Mouse (Mus musculus): Measurements from ENCODE around the gene Ap1g1. TPM values are rescaled to one million over a fixed set of nuclear protein-coding genes. Genes with fewer than 3 reads are reported as not detected.
"Not testable (repeated sequence)": the region's sequence is repeated elsewhere in the genome, so short reads cannot be mapped to it uniquely, and the experiment has no call there.

Ap1g1 gene
- total and polyA plus RNA-seq, 2 experiments from 2014 or later = 35.8 to 96.4 TPM

GRCm38 (mm10) chr8:109747468-109748199 lies 30.7 kb upstream of the Ap1g1 start:
- H3K4me1 ChIP-seq (ENCODE audit: insufficient read depth) = no peaks in the 10 kb centered on the region
- no peaks in the 10 kb centered on the region for H3K27me3 ChIP-seq (ENCODE audit: insufficient read depth, low read length)
- H3K27ac ChIP-seq (ENCODE audit: low read depth, low read length) = no peak overlapping the region
- H3K36me3 ChIP-seq (ENCODE audit: insufficient read depth) = no peaks in the 10 kb centered on the region
- TF ChIP-seq CTCF (IDR thresholded peaks at IDR 0.05; ENCODE audit: low read depth) = no peak
- ATAC-seq (no peak), DNase-seq (no peak)
- no peak overlapping the region for H3K9ac ChIP-seq
- H3K9me3 ChIP-seq (ENCODE audit: low read length) = no peaks in the 10 kb centered on the region
- H3K4me2 ChIP-seq (ENCODE audit: low read depth) = no peak overlapping the region
- no peak overlapping the region for H3K4me3 ChIP-seq (ENCODE audit: low read depth, low read length)
- 90% methylated on average over 12 of the region's 12 CpGs for WGBS

- Histone ChIP-seq H3K36me3 (ENCODE audit: insufficient read depth) (no peaks in the 10 kb centered on the region), H3K4me3 (ENCODE audit: low read depth, low read length) (no peak overlapping the region), H3K27ac (ENCODE audit: low read depth, low read length) (no peak overlapping the region), H3K27me3 (ENCODE audit: insufficient read depth, low read length) (no peaks in the 10 kb centered on the region), H3K9me3 (ENCODE audit: low read length) (no peaks in the 10 kb centered on the region), H3K4me2 (ENCODE audit: low read depth) (no peak overlapping the region), H3K4me1 (ENCODE audit: insufficient read depth) (no peaks in the 10 kb centered on the region), H3K9ac (no peak overlapping the region)
- no peak for DNase-seq
- ATAC-seq = no peak
- WGBS = 63% methylated on average over 5 of the region's 5 CpGs
- no peak for TF ChIP-seq CTCF (IDR thresholded peaks at IDR 0.05; ENCODE audit: low read depth)
Observed at GRCm38 (mm10) chr8:109750274-109750673, 28.1 kb upstream of the Ap1g1 start.

- Histone ChIP-seq H3K27me3 (ENCODE audit: insufficient read depth, low read length) (no peaks in the 10 kb centered on the region), H3K4me3 (ENCODE audit: low read depth, low read length) (no peak overlapping the region), H3K36me3 (ENCODE audit: insufficient read depth) (no peaks in the 10 kb centered on the region), H3K4me2 (ENCODE audit: low read depth) (no peak overlapping the region), H3K27ac (ENCODE audit: low read depth, low read length) (no peak overlapping the region), H3K9me3 (ENCODE audit: low read length) (no peaks in the 10 kb centered on the region), H3K4me1 (ENCODE audit: insufficient read depth) (no peaks in the 10 kb centered on the region), H3K9ac (no peak overlapping the region)
- WGBS = 82% methylated on average over 12 of the region's 12 CpGs
- DNase-seq (no peak), ATAC-seq (no peak)
- TF ChIP-seq CTCF (IDR thresholded peaks at IDR 0.05; ENCODE audit: low read depth) = no peak
Observed at GRCm38 (mm10) chr8:109750699-109751098, 27.7 kb upstream of the Ap1g1 start.

- no peak for TF ChIP-seq CTCF (IDR thresholded peaks at IDR 0.05; ENCODE audit: low read depth)
- ATAC-seq (no peak), DNase-seq (no peak)
- Histone ChIP-seq H3K4me1 (ENCODE audit: insufficient read depth) (no peaks in the 10 kb centered on the region), H3K4me3 (ENCODE audit: low read depth, low read length) (no peak overlapping the region), H3K27me3 (ENCODE audit: insufficient read depth, low read length) (no peaks in the 10 kb centered on the region), H3K4me2 (ENCODE audit: low read depth) (no peak overlapping the region), H3K9ac (no peak overlapping the region), H3K9me3 (ENCODE audit: low read length) (no peaks in the 10 kb centered on the region), H3K27ac (ENCODE audit: low read depth, low read length) (no peak overlapping the region), H3K36me3 (ENCODE audit: insufficient read depth) (no peaks in the 10 kb centered on the region)
- WGBS = 91% methylated on average over 20 of the region's 20 CpGs
Observed at GRCm38 (mm10) chr8:109751731-109752485, 26.4 kb upstream of the Ap1g1 start.

GRCm38 (mm10) chr8:109754696-109755095 lies 23.7 kb upstream of the Ap1g1 start:
- WGBS = 90% methylated on average over 8 of the region's 8 CpGs
- no peak overlapping the region for H3K4me3 ChIP-seq (ENCODE audit: low read depth, low read length)
- H3K4me1 ChIP-seq (ENCODE audit: insufficient read depth) = no peaks in the 10 kb centered on the region
- DNase-seq (no peak), ATAC-seq (no peak)
- H3K27ac ChIP-seq (ENCODE audit: low read depth, low read length) = no peak overlapping the region
- no peak for TF ChIP-seq CTCF (IDR thresholded peaks at IDR 0.05; ENCODE audit: low read depth)
- no peaks in the 10 kb centered on the region for H3K27me3 ChIP-seq (ENCODE audit: insufficient read depth, low read length)
- H3K9me3 ChIP-seq (ENCODE audit: low read length) = no peaks in the 10 kb centered on the region
- H3K36me3 ChIP-seq (ENCODE audit: insufficient read depth) = no peaks in the 10 kb centered on the region
- no peak overlapping the region for H3K4me2 ChIP-seq (ENCODE audit: low read depth)
- no peak overlapping the region for H3K9ac ChIP-seq

GRCm38 (mm10) chr8:109755554-109755953 lies 22.8 kb upstream of the Ap1g1 start:
- ATAC-seq; DNase-seq; H3K9ac ChIP-seq; H3K36me3 ChIP-seq (ENCODE audit: insufficient read depth); H3K27ac ChIP-seq (ENCODE audit: low read depth, low read length); H3K4me3 ChIP-seq (ENCODE audit: low read depth, low read length); H3K4me1 ChIP-seq (ENCODE audit: insufficient read depth); H3K27me3 ChIP-seq (ENCODE audit: insufficient read depth, low read length); H3K9me3 ChIP-seq (ENCODE audit: low read length); H3K4me2 ChIP-seq (ENCODE audit: low read depth): not testable (repeated sequence)
- 85% methylated on average over 4 of the region's 4 CpGs for WGBS

GRCm38 (mm10) chr8:109756849-109757248 lies 21.5 kb upstream of the Ap1g1 start:
- Histone ChIP-seq H3K27me3 (ENCODE audit: insufficient read depth, low read length) (no peaks in the 10 kb centered on the region), H3K4me3 (ENCODE audit: low read depth, low read length) (no peak overlapping the region), H3K9me3 (ENCODE audit: low read length) (no peaks in the 10 kb centered on the region), H3K36me3 (ENCODE audit: insufficient read depth) (no peaks in the 10 kb centered on the region), H3K9ac (no peak overlapping the region), H3K4me1 (ENCODE audit: insufficient read depth) (no peaks in the 10 kb centered on the region), H3K27ac (ENCODE audit: low read depth, low read length) (no peak overlapping the region), H3K4me2 (ENCODE audit: low read depth) (no peak overlapping the region)
- 72% methylated on average over 3 of the region's 3 CpGs for WGBS
- DNase-seq (no peak), ATAC-seq (no peak)
- TF ChIP-seq CTCF (IDR thresholded peaks at IDR 0.05; ENCODE audit: low read depth) = no peak

Data from forebrain, postnatal 0 days (tissue).